Mouse (Mus musculus): Measurements from ENCODE around the gene Sorl1. TPM values are rescaled to one million over a fixed set of nuclear protein-coding genes. Genes with fewer than 3 reads are reported as not detected.
A peak's percentile ranks its signal among the peaks of the same experiment; 100 is the strongest.

Gene Sorl1
- polyA plus RNA-seq, 1 experiment from 2014 or later: 2.8 TPM

DNA sequence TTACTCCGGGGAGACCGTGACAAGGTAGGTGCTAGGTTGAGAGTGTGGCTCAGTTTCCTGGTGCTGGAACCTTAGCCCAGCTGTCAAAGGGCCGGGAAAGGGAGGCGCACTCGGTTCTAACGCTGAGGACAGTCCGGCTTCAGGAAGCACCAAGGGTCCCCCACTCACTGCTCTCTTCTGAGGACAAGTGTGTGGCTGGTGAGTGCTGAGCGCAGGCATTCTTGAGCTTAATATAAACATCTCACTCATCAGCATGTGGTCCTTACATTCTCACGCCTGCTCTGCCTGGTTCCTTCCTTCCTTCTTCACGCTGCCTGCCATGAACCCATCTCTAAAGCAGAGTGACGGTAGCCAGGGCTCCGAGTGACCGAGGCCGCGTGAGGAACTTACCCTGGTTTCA is 148.1 kb downstream of the Sorl1 start:
- no peak overlapping the region for H3K4me3 ChIP-seq (ENCODE audit: low read depth, low read length)
- WGBS: 70% methylated on average over 15 of the region's 15 CpGs
- TF ChIP-seq CTCF (IDR thresholded peaks at IDR 0.05; ENCODE audit: low read depth): no peak
- ATAC-seq: no peak
- no peak overlapping the region for H3K27ac ChIP-seq (ENCODE audit: low read depth, low read length)
- H3K4me2 ChIP-seq (replicated peaks; ENCODE audit: low read depth): no peak overlapping the region
- peaks cover 24% of the 10 kb centered on the region for H3K36me3 ChIP-seq (ENCODE audit: control insufficient read depth, insufficient read depth)
- no peaks in the 10 kb centered on the region for H3K4me1 ChIP-seq (replicated peaks; ENCODE audit: control insufficient read depth, insufficient read depth, low read length)
- no peaks in the 10 kb centered on the region for H3K9me3 ChIP-seq (ENCODE audit: control insufficient read depth)
- H3K27me3 ChIP-seq (replicated peaks; ENCODE audit: control insufficient read depth, insufficient read depth, low read length): no peaks in the 10 kb centered on the region
- no peak overlapping the region for H3K9ac ChIP-seq (ENCODE audit: low read depth, low read length)

DNA sequence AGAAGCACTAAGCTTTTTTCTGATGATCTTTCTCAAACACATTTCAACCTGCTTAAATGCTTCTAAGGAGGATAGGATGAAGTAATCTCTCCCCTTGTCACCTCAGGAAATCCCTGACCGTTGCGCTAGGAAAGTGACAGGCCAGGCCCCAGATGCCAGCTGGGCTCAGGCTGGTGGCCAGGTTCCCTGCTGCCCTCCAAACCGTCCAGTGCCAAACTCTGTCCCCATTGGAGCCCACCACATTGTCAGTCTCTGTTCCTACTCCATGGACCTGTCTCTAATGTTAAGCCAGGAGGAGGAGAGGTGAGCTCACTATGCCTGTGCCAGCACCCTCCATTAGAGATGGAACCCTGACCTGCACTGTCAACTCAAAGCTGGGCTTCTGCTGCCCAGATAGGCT is 149.4 kb downstream of the Sorl1 start:
- Histone ChIP-seq H3K4me1 (replicated peaks; ENCODE audit: control insufficient read depth, insufficient read depth, low read length) (no peaks in the 10 kb centered on the region), H3K4me3 (ENCODE audit: low read depth, low read length) (no peak overlapping the region), H3K27ac (ENCODE audit: low read depth, low read length) (no peak overlapping the region), H3K9ac (ENCODE audit: low read depth, low read length) (no peak overlapping the region), H3K4me2 (replicated peaks; ENCODE audit: low read depth) (no peak overlapping the region), H3K36me3 (ENCODE audit: control insufficient read depth, insufficient read depth) (peaks cover 20% of the 10 kb centered on the region), H3K9me3 (ENCODE audit: control insufficient read depth) (no peaks in the 10 kb centered on the region), H3K27me3 (replicated peaks; ENCODE audit: control insufficient read depth, insufficient read depth, low read length) (no peaks in the 10 kb centered on the region)
- no peak for ATAC-seq
- no peak for TF ChIP-seq CTCF (IDR thresholded peaks at IDR 0.05; ENCODE audit: low read depth)
- 89% methylated on average over 3 of the region's 3 CpGs for WGBS

- Histone ChIP-seq H3K27me3 (replicated peaks; ENCODE audit: control insufficient read depth, insufficient read depth, low read length) (no peaks in the 10 kb centered on the region), H3K9me3 (ENCODE audit: control insufficient read depth) (no peaks in the 10 kb centered on the region), H3K4me2 (replicated peaks; ENCODE audit: low read depth) (no peak overlapping the region), H3K36me3 (ENCODE audit: control insufficient read depth, insufficient read depth) (peaks cover 25% of the 10 kb centered on the region), H3K27ac (ENCODE audit: low read depth, low read length) (no peak overlapping the region), H3K9ac (ENCODE audit: low read depth, low read length) (no peak overlapping the region), H3K4me1 (replicated peaks; ENCODE audit: control insufficient read depth, insufficient read depth, low read length) (no peaks in the 10 kb centered on the region), H3K4me3 (ENCODE audit: low read depth, low read length) (no peak overlapping the region)
- 82% methylated on average over 25 of the region's 25 CpGs for WGBS
- TF ChIP-seq CTCF (IDR thresholded peaks at IDR 0.05; ENCODE audit: low read depth): peak; percentile 78
- ATAC-seq: no peak
Observed at GRCm38 (mm10) chr9:41973775-41974657, 150.1 kb downstream of the Sorl1 start.

- H3K27ac ChIP-seq (ENCODE audit: low read depth, low read length): no peak overlapping the region
- H3K4me1 ChIP-seq (replicated peaks; ENCODE audit: control insufficient read depth, insufficient read depth, low read length): no peaks in the 10 kb centered on the region
- peaks cover 12% of the 10 kb centered on the region; the same call in 1 of the 2 replicates for H3K36me3 ChIP-seq (ENCODE audit: control insufficient read depth, insufficient read depth)
- 90% methylated on average over 8 of the region's 8 CpGs for WGBS
- ATAC-seq: no peak
- H3K4me2 ChIP-seq (replicated peaks; ENCODE audit: low read depth): no peak overlapping the region
- H3K27me3 ChIP-seq (replicated peaks; ENCODE audit: control insufficient read depth, insufficient read depth, low read length): no peaks in the 10 kb centered on the region
- TF ChIP-seq CTCF (IDR thresholded peaks at IDR 0.05; ENCODE audit: low read depth): no peak
- no peak overlapping the region for H3K4me3 ChIP-seq (ENCODE audit: low read depth, low read length)
- no peak overlapping the region for H3K9ac ChIP-seq (ENCODE audit: low read depth, low read length)
- H3K9me3 ChIP-seq (ENCODE audit: control insufficient read depth): no peaks in the 10 kb centered on the region
Observed at GRCm38 (mm10) chr9:41969961-41970360, 154.1 kb downstream of the Sorl1 start.

GRCm38 (mm10) chr9:41968673-41969460 is 155.2 kb downstream of the Sorl1 start:
- Histone ChIP-seq H3K9me3 (ENCODE audit: control insufficient read depth) (no peaks in the 10 kb centered on the region), H3K27me3 (replicated peaks; ENCODE audit: control insufficient read depth, insufficient read depth, low read length) (no peaks in the 10 kb centered on the region), H3K27ac (ENCODE audit: low read depth, low read length) (no peak overlapping the region), H3K4me1 (replicated peaks; ENCODE audit: control insufficient read depth, insufficient read depth, low read length) (no peaks in the 10 kb centered on the region), H3K36me3 (ENCODE audit: control insufficient read depth, insufficient read depth) (peaks cover 12% of the 10 kb centered on the region; the same call in 1 of the 2 replicates), H3K4me2 (replicated peaks; ENCODE audit: low read depth) (no peak overlapping the region), H3K4me3 (ENCODE audit: low read depth, low read length) (no peak overlapping the region), H3K9ac (ENCODE audit: low read depth, low read length) (no peak overlapping the region)
- no peak for ATAC-seq
- TF ChIP-seq CTCF (IDR thresholded peaks at IDR 0.05; ENCODE audit: low read depth): no peak
- WGBS: 93% methylated on average over 15 of the region's 15 CpGs

DNA sequence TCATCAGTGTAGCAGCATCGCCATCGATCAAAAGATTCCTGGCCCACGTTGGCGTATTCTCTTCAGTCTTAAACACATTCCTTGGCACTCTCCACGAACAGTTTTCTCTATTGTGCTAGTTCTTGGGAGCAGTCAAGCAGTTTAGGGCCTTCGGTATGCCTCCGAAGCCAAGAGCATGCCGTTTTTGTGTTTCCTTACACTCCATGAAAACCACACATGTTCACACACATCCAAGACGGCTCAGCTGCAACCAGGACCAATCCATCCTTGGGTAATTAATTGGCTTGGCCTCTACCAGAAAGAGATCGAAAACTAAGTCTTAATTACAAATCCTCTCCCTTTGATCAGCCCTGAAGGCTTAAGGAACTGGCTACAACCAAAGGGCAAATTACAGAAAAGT is 162.8 kb downstream of the Sorl1 start:
- no peak overlapping the region for H3K9ac ChIP-seq (ENCODE audit: low read depth, low read length)
- no peaks in the 10 kb centered on the region for H3K4me1 ChIP-seq (replicated peaks; ENCODE audit: control insufficient read depth, insufficient read depth, low read length)
- 81% methylated on average over 10 of the region's 10 CpGs for WGBS
- no peaks in the 10 kb centered on the region for H3K27me3 ChIP-seq (replicated peaks; ENCODE audit: control insufficient read depth, insufficient read depth, low read length)
- no peak overlapping the region for H3K4me2 ChIP-seq (replicated peaks; ENCODE audit: low read depth)
- no peak for TF ChIP-seq CTCF (IDR thresholded peaks at IDR 0.05; ENCODE audit: low read depth)
- no peak overlapping the region for H3K27ac ChIP-seq (ENCODE audit: low read depth, low read length)
- no peaks in the 10 kb centered on the region for H3K36me3 ChIP-seq (ENCODE audit: control insufficient read depth, insufficient read depth)
- H3K4me3 ChIP-seq (ENCODE audit: low read depth, low read length): no peak overlapping the region
- H3K9me3 ChIP-seq (ENCODE audit: control insufficient read depth): no peaks in the 10 kb centered on the region
- no peak for ATAC-seq

Measured in intestine, postnatal 0 days (tissue).